Mouse (Mus musculus): Measurements from ENCODE around the gene Bmpr1b.

DNA sequence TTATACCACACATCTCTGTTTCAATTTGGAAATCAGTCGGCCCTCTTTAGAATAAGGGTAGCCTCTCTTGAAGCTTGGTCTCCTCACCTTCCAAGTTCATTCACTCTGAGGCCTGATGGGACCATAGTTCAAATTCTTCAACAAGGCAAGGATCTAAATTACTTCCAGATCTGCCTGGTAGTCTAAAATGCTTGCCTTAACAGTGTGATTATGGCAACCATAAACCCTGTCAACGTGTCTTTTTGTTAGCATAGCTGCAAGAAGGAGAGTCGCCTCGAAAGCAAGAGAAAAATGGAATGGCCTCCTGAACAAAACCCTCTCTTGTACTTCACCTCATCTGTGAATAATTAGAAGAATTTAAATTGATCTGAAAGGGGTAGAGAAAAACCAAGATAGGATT is 75.2 kb downstream of the Bmpr1b start:
- TF ChIP-seq EP300 (optimal IDR thresholded peaks at IDR 0.05) (no peak), CTCF (IDR thresholded peaks at IDR 0.05; ENCODE audit: low read depth) (no peak)

Data from stomach, postnatal 0 days (tissue).